Mouse (Mus musculus) forebrain, embryonic 11.5 days (tissue): Measurements from ENCODE around the gene Ush1g. TPM values are rescaled to one million over a fixed set of nuclear protein-coding genes. Genes with fewer than 3 reads are reported as not detected.
A peak's percentile ranks its signal among the peaks of the same experiment; 100 is the strongest.

Experiments
- ATAC-seq: fragments of 200-750 bp; cut with Nextera tagmentation; replicated peaks from 2 replicates; pipeline ENCODE4 v1.8.0; 2017; ENCODE audit warnings: moderate TSS enrichment; ENCODE audit not compliant: low FRiP score
- DNase-seq: peaks from one replicate; pipeline ENCODE4 v3.0.0-alpha.2; 2017; ENCODE audit warnings: low spot score
- H3K27ac ChIP-seq: fragments of 300-500 bp; sonication (generic); 2 replicates; pipeline ENCODE4 v1.5.1; 2014; ENCODE audit warnings: low read depth, low read length
- H3K27me3 ChIP-seq: fragments of 300-500 bp; sonication (generic); 2 replicates; pipeline ENCODE4 v1.6.1; 2014; ENCODE audit warnings: mild to moderate bottlenecking, low read length, mixed read lengths; ENCODE audit not compliant: control insufficient read depth, insufficient read depth
- H3K36me3 ChIP-seq: fragments of 300-500 bp; sonication (generic); 2 replicates; pipeline ENCODE4 v1.6.1; 2014; ENCODE audit warnings: mild to moderate bottlenecking, low read length, moderate library complexity, mixed read lengths; ENCODE audit not compliant: control insufficient read depth, insufficient read depth
- H3K4me1 ChIP-seq: fragments of 300-500 bp; sonication (generic); replicated peaks from 2 replicates; pipeline ENCODE4 v1.6.1; 2014; ENCODE audit warnings: low read length, mixed read lengths; ENCODE audit not compliant: control insufficient read depth, insufficient read depth
- H3K4me2 ChIP-seq: fragments of 300-500 bp; sonication (generic); 2 replicates; pipeline ENCODE4 v1.6.1; 2014; ENCODE audit warnings: low read depth, mild to moderate bottlenecking, low read length, moderate library complexity, mixed read lengths; ENCODE audit not compliant: severe bottlenecking
- H3K4me3 ChIP-seq: fragments of 300-500 bp; sonication (generic); 2 replicates; pipeline ENCODE4 v1.5.1; 2014; ENCODE audit warnings: low read depth, low read length
- H3K9ac ChIP-seq: fragments of 300-500 bp; sonication (generic); 2 replicates; pipeline ENCODE4 v1.6.1; 2014; ENCODE audit warnings: low read length
- H3K9me3 ChIP-seq: fragments of 300-500 bp; sonication (generic); 2 replicates; pipeline ENCODE4 v1.6.1; 2016; ENCODE audit warnings: low read length, mixed read lengths; ENCODE audit not compliant: control insufficient read depth
- WGBS: fragments of 180-500 bp; shearing (Covaris S2); extraction: QIAGEN DNeasy Blood & Tissue Kit; methylation state at CpG from one replicate; pipeline ENCODE4 v1.1.7; 2014; 5-methylcytosine and 5-hydroxymethylcytosine counted together
- polyA plus RNA-seq: library from polyadenylated mRNA; unstranded; fragments of >200 nt; fragmentation: Nextera tagmentation; extraction: Ambion mirVana; gene quantifications from 2 replicates; pipeline ENCODE4 v1.2.1, GENCODE M21; 2014

Ush1g gene
- polyA plus RNA-seq, 1 experiment from 2014 or later: not detected

- Histone ChIP-seq H3K4me1 (no peaks in the 10 kb centered on the region), H3K36me3 (no peaks in the 10 kb centered on the region), H3K4me3 (no peak overlapping the region), H3K9me3 (no peaks in the 10 kb centered on the region), H3K9ac (no peak overlapping the region), H3K4me2 (no peak overlapping the region), H3K27me3 (peaks cover 3% of the 10 kb centered on the region; the same call in 1 of the 2 replicates), H3K27ac (no peak overlapping the region)
- ATAC-seq: no peak
- DNase-seq: no peak
- 64% methylated on average over 2 of the region's 2 CpGs for WGBS
Observed at GRCm38 (mm10) chr11:115341246-115341645, 19.4 kb upstream of the Ush1g start.

- no peak overlapping the region for H3K9ac ChIP-seq
- ATAC-seq: no peak
- H3K4me1 ChIP-seq: peaks cover 3% of the 10 kb centered on the region; the same call in 1 of the 2 replicates
- H3K9me3 ChIP-seq: no peaks in the 10 kb centered on the region
- DNase-seq: no peak
- H3K27ac ChIP-seq: no peak overlapping the region
- H3K36me3 ChIP-seq: no peaks in the 10 kb centered on the region
- H3K27me3 ChIP-seq: peaks cover 24% of the 10 kb centered on the region
- WGBS: 58% methylated on average over 1 of the region's 1 CpGs
- H3K4me3 ChIP-seq: no peak overlapping the region
- H3K4me2 ChIP-seq: no peak overlapping the region
Observed at GRCm38 (mm10) chr11:115337826-115338225, 16.0 kb upstream of the Ush1g start.

- ATAC-seq: no peak
- Histone ChIP-seq H3K4me3 (no peak overlapping the region), H3K27ac (no peak overlapping the region), H3K4me1 (peaks cover 3% of the 10 kb centered on the region; the same call in 1 of the 2 replicates), H3K9me3 (no peaks in the 10 kb centered on the region), H3K9ac (no peak overlapping the region), H3K4me2 (no peak overlapping the region), H3K36me3 (no peaks in the 10 kb centered on the region), H3K27me3 (peaks cover 24% of the 10 kb centered on the region)
- 62% methylated on average over 3 of the region's 3 CpGs for WGBS
- DNase-seq: no peak
Observed at GRCm38 (mm10) chr11:115337350-115337749, 15.5 kb upstream of the Ush1g start.

- no peak overlapping the region for H3K9ac ChIP-seq
- no peak for ATAC-seq
- no peak overlapping the region for H3K4me3 ChIP-seq
- no peak for DNase-seq
- H3K36me3 ChIP-seq: no peaks in the 10 kb centered on the region
- H3K4me2 ChIP-seq: no peak overlapping the region
- H3K27ac ChIP-seq: no peak overlapping the region
- peaks cover 24% of the 10 kb centered on the region for H3K27me3 ChIP-seq
- no peaks in the 10 kb centered on the region for H3K9me3 ChIP-seq
- WGBS: 18% methylated on average over 6 of the region's 6 CpGs
- H3K4me1 ChIP-seq: peaks cover 3% of the 10 kb centered on the region; the same call in 1 of the 2 replicates
Observed at GRCm38 (mm10) chr11:115336115-115336514, 14.3 kb upstream of the Ush1g start.

GRCm38 (mm10) chr11:115335223-115335622 is 13.4 kb upstream of the Ush1g start:
- WGBS: 60% methylated on average over 12 of the region's 12 CpGs
- no peak overlapping the region for H3K9ac ChIP-seq
- peaks cover 3% of the 10 kb centered on the region; the same call in 1 of the 2 replicates for H3K4me1 ChIP-seq
- H3K27ac ChIP-seq: no peak overlapping the region
- no peak overlapping the region for H3K4me2 ChIP-seq
- peaks cover 24% of the 10 kb centered on the region for H3K27me3 ChIP-seq
- no peak for DNase-seq
- no peaks in the 10 kb centered on the region for H3K36me3 ChIP-seq
- no peaks in the 10 kb centered on the region for H3K9me3 ChIP-seq
- ATAC-seq: no peak
- no peak overlapping the region for H3K4me3 ChIP-seq

GRCm38 (mm10) chr11:115334531-115334930 is 12.7 kb upstream of the Ush1g start, which contains the start of gene Otop3:
Gene Otop3, plus strand, starts transcription at chr11:115334731.
- H3K36me3 ChIP-seq: no peaks in the 10 kb centered on the region
- H3K4me2 ChIP-seq: peak within 1 kb of the TSS; percentile 40; the same call in 1 of the 2 replicates
- DNase-seq (no peak), ATAC-seq (no peak)
- no peaks in the 10 kb centered on the region for H3K9me3 ChIP-seq
- peaks cover 3% of the 10 kb centered on the region; the same call in 1 of the 2 replicates for H3K4me1 ChIP-seq
- H3K27ac ChIP-seq: no peak within 1 kb of the TSS
- peak within 1 kb of the TSS; percentile 16; the same call in 1 of the 2 replicates for H3K4me3 ChIP-seq
- WGBS: 3% methylated on average over 29 of the region's 29 CpGs
- H3K9ac ChIP-seq: no peak within 1 kb of the TSS
- H3K27me3 ChIP-seq: peaks cover 24% of the 10 kb centered on the region

- Histone ChIP-seq H3K4me3 (no peak overlapping the region), H3K27me3 (peaks cover 11% of the 10 kb centered on the region; the same call in 1 of the 2 replicates), H3K4me2 (no peak overlapping the region), H3K36me3 (no peaks in the 10 kb centered on the region), H3K4me1 (peaks cover under 1% of the 10 kb centered on the region; the same call in 1 of the 2 replicates), H3K27ac (no peak overlapping the region), H3K9me3 (no peaks in the 10 kb centered on the region), H3K9ac (no peak overlapping the region)
- WGBS: 65% methylated on average over 15 of the region's 15 CpGs
- ATAC-seq: no peak
- DNase-seq: no peak
Observed at GRCm38 (mm10) chr11:115329339-115329738, 7.5 kb upstream of the Ush1g start.

- 75% methylated on average over 7 of the region's 7 CpGs for WGBS
- Histone ChIP-seq H3K27ac (no peak overlapping the region), H3K9me3 (no peaks in the 10 kb centered on the region), H3K4me2 (no peak overlapping the region), H3K4me1 (peaks cover 2% of the 10 kb centered on the region; the same call in 1 of the 2 replicates), H3K9ac (no peak overlapping the region), H3K4me3 (no peak overlapping the region), H3K36me3 (no peaks in the 10 kb centered on the region), H3K27me3 (peaks cover 31% of the 10 kb centered on the region)
- DNase-seq: no peak
- no peak for ATAC-seq
Observed at GRCm38 (mm10) chr11:115326730-115327129, 4.9 kb upstream of the Ush1g start.

- H3K9me3 ChIP-seq: no peaks in the 10 kb centered on the region
- H3K27ac ChIP-seq: no peak overlapping the region
- H3K4me3 ChIP-seq: no peak overlapping the region
- ATAC-seq: no peak
- 23% methylated on average over 32 of the region's 32 CpGs for WGBS
- no peak overlapping the region for H3K9ac ChIP-seq
- DNase-seq: peak; percentile 61
- H3K36me3 ChIP-seq: no peaks in the 10 kb centered on the region
- H3K27me3 ChIP-seq: peaks cover 64% of the 10 kb centered on the region
- peaks cover 2% of the 10 kb centered on the region; the same call in 1 of the 2 replicates for H3K4me1 ChIP-seq
- H3K4me2 ChIP-seq: no peak overlapping the region
Observed at GRCm38 (mm10) chr11:115323354-115323753, 1.5 kb upstream of the Ush1g start.
